Mouse (Mus musculus) midbrain, embryonic 16.5 days (tissue): ENCODE data around the gene Commd6. TPM values are rescaled to one million over a fixed set of nuclear protein-coding genes. Genes with fewer than 3 reads are reported as not detected.

Experiments used
- ATAC-seq: fragments of 200-750 bp; cut with Nextera tagmentation; 2 replicates; pipeline ENCODE4 v1.8.0; 2017; ENCODE audit warnings: moderate TSS enrichment
- H3K27ac ChIP-seq: fragments of 300-500 bp; sonication (generic); 2 replicates; pipeline ENCODE4 v1.5.1; 2014; ENCODE audit warnings: mild to moderate bottlenecking, low read length, mixed read lengths
- H3K27me3 ChIP-seq: fragments of 300-500 bp; sonication (generic); 2 replicates; pipeline ENCODE4 v1.6.1; 2014; ENCODE audit warnings: low read depth, low read length, mixed read lengths; ENCODE audit not compliant: control insufficient read depth, insufficient read depth
- H3K36me3 ChIP-seq: fragments of 300-500 bp; sonication (generic); 2 replicates; pipeline ENCODE4 v1.6.1; 2014; ENCODE audit warnings: mild to moderate bottlenecking, low read length, moderate library complexity, mixed read lengths; ENCODE audit not compliant: control insufficient read depth, insufficient read depth
- H3K4me1 ChIP-seq: fragments of 300-500 bp; sonication (generic); 2 replicates; pipeline ENCODE4 v1.6.1; 2014; ENCODE audit warnings: mild to moderate bottlenecking, low read length, mixed read lengths; ENCODE audit not compliant: control insufficient read depth, insufficient read depth
- H3K4me2 ChIP-seq: fragments of 300-500 bp; sonication (generic); 2 replicates; pipeline ENCODE4 v1.6.1; 2014; ENCODE audit warnings: mild to moderate bottlenecking, low read length, mixed read lengths
- H3K4me3 ChIP-seq: fragments of 300-500 bp; sonication (generic); 2 replicates; pipeline ENCODE4 v1.5.1; 2014; ENCODE audit warnings: low read depth, mild to moderate bottlenecking, low read length, moderate library complexity, mixed read lengths
- H3K9ac ChIP-seq: fragments of 300-500 bp; sonication (generic); 2 replicates; pipeline ENCODE4 v1.6.1; 2014; ENCODE audit warnings: low read depth, low read length, mixed read lengths
- H3K9me3 ChIP-seq: fragments of 300-500 bp; sonication (generic); replicated peaks from 2 replicates; pipeline ENCODE4 v1.6.1; 2014; ENCODE audit warnings: mild to moderate bottlenecking, low read length, mixed read lengths; ENCODE audit not compliant: control insufficient read depth, poor library complexity, severe bottlenecking
- WGBS: fragments of 180-500 bp; shearing (Covaris S2); extraction: QIAGEN DNeasy Blood & Tissue Kit; methylation state at CpG from one replicate; pipeline ENCODE4 v1.1.7; 2014; 5-methylcytosine and 5-hydroxymethylcytosine counted together
- polyA plus RNA-seq: library from polyadenylated mRNA; unstranded; fragments of >200 nt; fragmentation: Nextera tagmentation; extraction: Ambion mirVana; gene quantifications from 2 replicates; pipeline ENCODE4 v1.2.1, GENCODE M21; 2015

The Commd6 gene
- polyA plus RNA-seq, 1 experiment from 2014 or later, result 92.2 TPM

DNA sequence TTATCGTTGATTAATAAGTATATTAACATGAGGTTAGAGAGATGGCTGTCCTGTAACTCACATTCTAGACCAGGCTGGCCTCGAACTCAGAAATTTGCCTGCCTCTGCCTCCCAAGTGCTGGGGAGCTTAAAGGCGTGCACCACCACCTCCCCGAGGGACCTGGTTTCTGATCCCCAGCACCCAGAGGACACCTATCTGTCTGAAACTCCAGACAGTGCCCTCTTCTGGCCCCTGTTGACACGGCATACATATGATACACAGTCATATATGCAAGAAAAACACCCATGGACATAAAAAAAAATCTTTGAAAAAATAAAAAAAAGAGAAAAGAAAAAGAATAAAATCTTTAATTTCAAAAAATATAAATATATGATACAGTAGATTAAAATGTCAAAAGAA lies 22.8 kb downstream of the Commd6 start:
- no peak overlapping the region for H3K9ac ChIP-seq
- WGBS, result 93% methylated on average over 5 of the region's 5 CpGs

DNA sequence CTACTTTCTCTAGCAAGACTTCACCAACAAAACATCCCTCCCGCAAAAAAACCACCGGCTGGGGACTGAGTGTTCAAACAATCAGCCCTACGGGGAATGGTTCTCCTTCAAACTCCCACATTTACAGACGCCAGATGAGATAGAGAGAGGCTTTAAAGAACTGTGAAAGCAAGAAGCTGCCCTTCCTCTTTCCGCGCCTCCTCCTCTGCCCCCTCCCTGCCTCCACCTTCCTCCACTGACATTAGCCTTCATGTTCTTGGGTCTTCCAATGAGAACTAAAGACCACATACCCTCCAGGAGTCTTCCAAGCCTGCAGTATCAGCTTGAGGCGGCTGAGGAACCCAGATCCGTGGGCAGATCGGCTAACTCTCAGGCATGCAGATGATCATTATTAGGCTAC lies 24.3 kb downstream of the Commd6 start:
- no peaks in the 10 kb centered on the region for H3K36me3 ChIP-seq
- no peak overlapping the region for H3K27ac ChIP-seq
- 87% methylated on average over 9 of the region's 9 CpGs for WGBS
- no peaks in the 10 kb centered on the region for H3K27me3 ChIP-seq
- H3K9me3 ChIP-seq, result no peaks in the 10 kb centered on the region
- H3K9ac ChIP-seq, result no peak overlapping the region
- no peaks in the 10 kb centered on the region for H3K4me1 ChIP-seq
- H3K4me3 ChIP-seq, result no peak overlapping the region
- no peak for ATAC-seq
- no peak overlapping the region for H3K4me2 ChIP-seq

More for the DNA sequence above, 22.8 kb downstream of the Commd6 start:
- no peaks in the 10 kb centered on the region for H3K36me3 ChIP-seq
- no peak overlapping the region for H3K27ac ChIP-seq
- no peaks in the 10 kb centered on the region for H3K9me3 ChIP-seq
- no peak overlapping the region for H3K4me2 ChIP-seq
- ATAC-seq, result no peak
- H3K27me3 ChIP-seq, result no peaks in the 10 kb centered on the region
- no peak overlapping the region for H3K4me3 ChIP-seq
- H3K4me1 ChIP-seq, result no peaks in the 10 kb centered on the region

DNA sequence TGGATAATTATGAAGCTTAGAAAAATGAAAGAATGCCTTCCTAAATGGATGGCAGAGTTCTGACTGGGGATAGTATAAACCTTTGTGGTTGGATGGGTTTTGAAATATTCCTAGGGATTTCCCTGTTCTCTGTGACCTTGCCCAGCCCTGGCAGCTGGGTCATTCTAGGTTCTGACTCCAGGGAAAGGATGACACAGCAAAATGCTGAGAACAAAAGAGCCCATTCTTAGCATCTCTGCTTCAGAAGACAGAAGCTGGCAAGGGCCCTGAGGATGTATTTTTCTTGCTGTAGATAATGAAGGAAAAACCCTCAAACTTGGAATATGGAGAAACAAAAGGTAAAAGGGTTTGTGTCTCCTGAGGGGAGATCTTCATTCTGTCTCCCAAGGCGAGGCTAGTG lies 27.3 kb downstream of the Commd6 start:
- no peak overlapping the region for H3K9ac ChIP-seq
- no peaks in the 10 kb centered on the region for H3K27me3 ChIP-seq
- 48% methylated on average over 1 of the region's 1 CpGs for WGBS
- no peaks in the 10 kb centered on the region for H3K4me1 ChIP-seq
- H3K4me3 ChIP-seq, result no peak overlapping the region
- no peaks in the 10 kb centered on the region for H3K36me3 ChIP-seq
- H3K9me3 ChIP-seq, result no peaks in the 10 kb centered on the region
- ATAC-seq, result no peak
- H3K27ac ChIP-seq, result no peak overlapping the region
- H3K4me2 ChIP-seq, result no peak overlapping the region

DNA sequence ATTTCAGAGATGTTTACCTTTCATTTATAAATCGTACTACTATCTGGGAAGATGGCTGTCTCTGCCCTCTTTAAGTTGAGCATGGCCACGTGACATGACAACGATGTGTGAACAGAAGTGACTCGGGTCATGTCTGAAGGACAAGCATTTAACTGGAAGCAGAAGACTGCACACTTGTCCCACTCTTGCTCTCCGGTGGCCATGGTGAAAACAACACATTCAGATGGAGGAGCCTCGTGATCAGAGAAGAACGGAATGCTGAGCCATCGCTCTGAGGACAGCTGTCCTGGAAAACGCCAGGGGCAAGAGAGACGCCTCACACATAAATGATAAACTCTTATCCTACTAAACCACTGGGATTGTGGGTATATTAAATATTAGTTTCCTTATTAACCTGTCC lies 29.8 kb downstream of the Commd6 start:
- H3K4me2 ChIP-seq, result no peak overlapping the region
- no peak overlapping the region for H3K9ac ChIP-seq
- no peaks in the 10 kb centered on the region for H3K27me3 ChIP-seq
- no peaks in the 10 kb centered on the region for H3K36me3 ChIP-seq
- H3K9me3 ChIP-seq, result no peaks in the 10 kb centered on the region
- H3K4me3 ChIP-seq, result no peak overlapping the region
- WGBS, result 86% methylated on average over 10 of the region's 10 CpGs
- H3K4me1 ChIP-seq, result peaks cover 7% of the 10 kb centered on the region; the same call in 1 of the 2 replicates
- H3K27ac ChIP-seq, result no peak overlapping the region
- ATAC-seq, result no peak

DNA sequence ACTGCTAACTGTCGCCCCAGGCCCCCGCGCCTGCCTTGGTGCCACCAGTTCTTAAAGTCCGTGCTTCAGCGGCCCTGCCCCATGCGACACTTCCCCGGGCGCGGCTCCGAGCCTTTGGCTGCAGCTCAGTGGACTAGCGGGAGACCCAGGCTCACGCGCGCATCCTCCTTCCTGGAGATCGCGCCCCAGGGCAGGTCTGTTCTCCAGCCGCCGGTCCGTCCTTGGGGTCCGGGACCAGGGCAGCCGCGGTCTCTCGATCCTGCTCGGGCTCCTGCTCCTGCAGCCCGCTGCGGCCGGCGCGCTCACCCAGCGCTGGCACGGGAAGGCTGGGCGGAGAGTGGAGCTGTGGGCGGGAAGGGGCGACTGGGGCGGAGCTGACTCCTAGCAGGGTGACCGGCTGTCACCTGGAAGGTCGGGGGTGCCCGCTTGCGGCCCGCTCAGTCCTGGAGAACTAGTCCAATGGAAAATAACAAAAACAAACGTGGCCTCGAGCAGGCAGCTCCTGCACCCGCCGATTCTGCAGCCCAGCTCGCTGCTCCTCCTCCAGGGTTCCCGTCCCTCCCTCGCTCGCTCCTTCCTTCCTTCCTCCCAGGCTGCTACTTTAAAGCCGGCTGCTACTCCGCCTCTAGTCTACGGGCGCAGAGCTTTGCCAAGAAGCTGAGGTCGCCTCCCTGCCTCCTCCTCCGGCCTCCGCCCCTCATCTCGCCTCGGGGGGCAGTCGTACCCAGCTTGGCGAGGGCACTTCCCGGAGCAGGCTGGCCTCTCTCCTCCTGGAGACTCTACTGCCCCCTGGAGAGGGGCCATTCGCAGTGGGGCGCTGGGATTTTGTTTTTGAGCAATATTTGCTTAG lies 31.7 kb downstream of the Commd6 start, which contains the start of gene Tbc1d4:
Tbc1d4 (minus strand) TSS at position 673 of the 850 bp plus-strand sequence.
- Histone ChIP-seq H3K9me3 (no peaks in the 10 kb centered on the region), H3K9ac (peak within 1 kb of the TSS; percentile 83), H3K4me1 (peaks cover 7% of the 10 kb centered on the region; the same call in 1 of the 2 replicates), H3K4me2 (peak within 1 kb of the TSS; percentile 97), H3K27ac (peak within 1 kb of the TSS; percentile 74), H3K4me3 (peak within 1 kb of the TSS; percentile 88), H3K27me3 (no peaks in the 10 kb centered on the region), H3K36me3 (no peaks in the 10 kb centered on the region)
- peak; percentile 91 for ATAC-seq
- under 1% methylated on average over 61 of the region's 62 CpGs for WGBS

DNA sequence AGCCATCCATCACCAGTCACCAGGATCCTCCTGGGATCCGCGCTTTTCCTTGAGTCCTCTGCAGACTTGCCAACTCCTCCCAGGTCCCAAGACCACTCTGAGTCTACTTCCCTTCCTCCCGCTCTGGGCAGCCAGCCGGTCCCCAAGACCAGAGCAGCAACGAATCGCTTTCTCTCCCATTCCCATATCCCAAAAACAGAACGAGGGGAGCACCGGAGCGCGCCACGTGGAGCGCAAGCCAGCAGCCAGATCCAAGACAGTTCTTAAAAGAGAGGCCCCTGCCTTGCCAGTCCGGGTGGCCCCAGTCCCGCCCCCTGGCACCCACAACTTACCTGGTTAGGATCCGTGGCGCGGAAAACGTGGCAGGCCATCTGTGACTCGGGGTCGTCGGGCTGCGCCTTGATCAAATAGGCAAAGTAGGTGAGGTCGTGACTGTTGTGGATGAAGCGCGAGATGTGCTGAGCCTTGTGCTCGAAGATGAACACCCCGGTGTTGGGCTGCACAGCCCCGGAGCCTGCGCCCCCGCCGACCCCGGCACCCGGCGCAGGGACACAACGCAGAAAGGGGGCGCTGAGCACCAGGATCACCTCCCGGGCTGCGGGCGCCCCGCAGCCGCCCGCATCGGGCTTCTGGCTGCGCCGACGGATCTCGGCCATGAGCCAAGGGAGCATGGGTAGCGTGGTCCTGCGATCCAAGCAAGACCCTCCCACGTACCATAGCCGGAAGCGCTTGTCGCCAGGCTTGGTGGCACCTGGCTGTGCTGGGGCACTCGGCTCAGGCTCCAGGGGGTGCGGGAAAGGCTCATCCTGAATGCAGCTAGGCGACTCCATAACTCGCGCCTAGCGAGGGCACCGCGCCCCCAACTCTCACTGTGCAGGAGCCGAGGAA lies 32.6 kb downstream of the Commd6 start:
- peak; percentile 66 for ATAC-seq
- Histone ChIP-seq H3K4me2 (peak overlapping the region; percentile 97), H3K9me3 (no peaks in the 10 kb centered on the region), H3K27me3 (no peaks in the 10 kb centered on the region), H3K36me3 (no peaks in the 10 kb centered on the region), H3K4me1 (peaks cover 9% of the 10 kb centered on the region; the same call in 1 of the 2 replicates), H3K9ac (peak overlapping the region; percentile 83), H3K4me3 (peak overlapping the region; percentile 88), H3K27ac (peak overlapping the region; percentile 17; the same call in 1 of the 2 replicates)
- WGBS, result under 1% methylated on average over 61 of the region's 62 CpGs

DNA sequence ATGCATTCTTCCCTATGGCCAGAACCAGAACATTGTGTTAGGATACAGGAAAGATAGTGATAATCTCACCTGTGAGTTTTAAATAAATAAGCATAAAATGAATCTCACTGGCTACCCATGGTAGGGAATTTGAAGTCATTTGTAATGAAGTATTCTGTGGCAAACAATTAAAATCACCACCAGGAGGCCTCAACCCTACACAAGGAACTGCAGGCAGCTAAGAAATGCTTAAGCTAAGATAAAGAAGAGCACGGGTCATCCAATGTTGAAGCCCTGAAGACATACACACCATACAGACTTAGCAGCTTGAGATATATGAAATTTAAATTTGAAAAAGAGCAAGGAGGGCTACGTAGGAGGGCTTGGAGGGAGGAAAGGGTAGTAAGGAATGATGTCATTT lies 34.6 kb downstream of the Commd6 start:
- Histone ChIP-seq H3K9ac (no peak overlapping the region), H3K4me1 (peaks cover 10% of the 10 kb centered on the region; the same call in 1 of the 2 replicates), H3K9me3 (no peaks in the 10 kb centered on the region), H3K27me3 (no peaks in the 10 kb centered on the region), H3K4me2 (no peak overlapping the region), H3K27ac (no peak overlapping the region), H3K4me3 (no peak overlapping the region), H3K36me3 (no peaks in the 10 kb centered on the region)
- no peak for ATAC-seq
- WGBS, result 56% methylated on average over 2 of the region's 2 CpGs

DNA sequence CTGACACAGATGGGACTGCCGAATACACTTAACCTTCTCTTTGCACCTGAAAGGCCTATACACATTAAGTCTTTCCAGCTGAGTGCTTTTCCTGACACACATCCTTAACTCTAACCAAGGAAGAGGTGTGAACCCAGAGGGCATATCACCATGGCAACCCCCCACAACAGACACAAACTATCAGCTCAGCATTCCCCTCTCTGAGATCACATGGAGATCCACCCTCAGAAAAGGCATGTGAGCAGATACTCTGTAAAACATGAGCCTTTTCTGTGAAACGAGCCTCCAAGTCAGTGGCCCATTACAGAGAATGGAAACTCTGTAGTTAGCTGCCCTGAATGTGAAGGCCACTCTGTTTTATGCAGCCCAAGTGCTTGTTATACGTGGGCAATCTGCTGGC lies 37.6 kb downstream of the Commd6 start:
- WGBS, result 33% methylated on average over 3 of the region's 3 CpGs
- Histone ChIP-seq H3K9ac (no peak overlapping the region), H3K4me3 (no peak overlapping the region), H3K27me3 (no peaks in the 10 kb centered on the region), H3K27ac (no peak overlapping the region), H3K36me3 (no peaks in the 10 kb centered on the region), H3K9me3 (no peaks in the 10 kb centered on the region), H3K4me1 (peaks cover 10% of the 10 kb centered on the region; the same call in 1 of the 2 replicates), H3K4me2 (0 out of 2 replicates have a peak overlapping the region, but pooled peaks have one; percentile 8)
- ATAC-seq, result 0 out of 2 replicates have a peak, but pooled peaks have one; percentile 36
